Mouse (Mus musculus) heart, embryonic 15.5 days (tissue): Measurements from ENCODE around the gene Ptov1. TPM values are rescaled to one million over a fixed set of nuclear protein-coding genes. Genes with fewer than 3 reads are reported as not detected.

Source experiments
- ATAC-seq: fragments of 200-750 bp; cut with Nextera tagmentation; replicated peaks from 2 replicates; pipeline ENCODE4 v1.8.0; 2017; ENCODE audit warnings: low read depth, moderate TSS enrichment; ENCODE audit not compliant: insufficient number of reproducible peaks, insufficient read depth, low FRiP score
- H3K27ac ChIP-seq: fragments of 300-500 bp; sonication (generic); 2 replicates; pipeline ENCODE4 v1.5.1; 2015; ENCODE audit warnings: mild to moderate bottlenecking, inconsistent platforms
- H3K27me3 ChIP-seq: fragments of 300-500 bp; sonication (generic); 2 replicates; pipeline ENCODE4 v1.6.1; 2015; ENCODE audit warnings: inconsistent platforms
- H3K36me3 ChIP-seq: fragments of 300-500 bp; sonication (generic); 2 replicates; pipeline ENCODE4 v1.6.1; 2015; ENCODE audit warnings: mild to moderate bottlenecking, inconsistent platforms
- H3K4me1 ChIP-seq: fragments of 300-500 bp; sonication (generic); replicated peaks from 2 replicates; pipeline ENCODE4 v1.6.1; 2015; ENCODE audit warnings: inconsistent platforms
- H3K4me2 ChIP-seq: fragments of 300-500 bp; sonication (generic); 2 replicates; pipeline ENCODE4 v1.6.1; 2015; ENCODE audit warnings: inconsistent platforms, mild to moderate bottlenecking, moderate library complexity
- H3K4me3 ChIP-seq: fragments of 300-500 bp; sonication (generic); 2 replicates; pipeline ENCODE4 v1.5.1; 2015; ENCODE audit warnings: mild to moderate bottlenecking, inconsistent platforms
- H3K9ac ChIP-seq: fragments of 300-500 bp; sonication (generic); 2 replicates; pipeline ENCODE4 v1.6.1; 2015; ENCODE audit warnings: mild to moderate bottlenecking, inconsistent platforms
- H3K9me3 ChIP-seq: fragments of 300-500 bp; sonication (generic); replicated peaks from 2 replicates; pipeline ENCODE4 v1.6.1; 2016; ENCODE audit warnings: inconsistent platforms
- WGBS: fragments of 180-500 bp; shearing (Covaris S2); methylation state at CpG from one replicate; pipeline ENCODE4 v1.1.7; 2015; ENCODE audit warnings: mixed read lengths; 5-methylcytosine and 5-hydroxymethylcytosine counted together
- polyA plus RNA-seq: library from polyadenylated mRNA; unstranded; fragments of >200 nt; fragmentation: Nextera tagmentation; extraction: Ambion mirVana; gene quantifications from 2 replicates; pipeline ENCODE4 v1.2.1, GENCODE M21; 2015

Gene Ptov1
- polyA plus RNA-seq, 1 experiment from 2014 or later = 206 TPM

DNA sequence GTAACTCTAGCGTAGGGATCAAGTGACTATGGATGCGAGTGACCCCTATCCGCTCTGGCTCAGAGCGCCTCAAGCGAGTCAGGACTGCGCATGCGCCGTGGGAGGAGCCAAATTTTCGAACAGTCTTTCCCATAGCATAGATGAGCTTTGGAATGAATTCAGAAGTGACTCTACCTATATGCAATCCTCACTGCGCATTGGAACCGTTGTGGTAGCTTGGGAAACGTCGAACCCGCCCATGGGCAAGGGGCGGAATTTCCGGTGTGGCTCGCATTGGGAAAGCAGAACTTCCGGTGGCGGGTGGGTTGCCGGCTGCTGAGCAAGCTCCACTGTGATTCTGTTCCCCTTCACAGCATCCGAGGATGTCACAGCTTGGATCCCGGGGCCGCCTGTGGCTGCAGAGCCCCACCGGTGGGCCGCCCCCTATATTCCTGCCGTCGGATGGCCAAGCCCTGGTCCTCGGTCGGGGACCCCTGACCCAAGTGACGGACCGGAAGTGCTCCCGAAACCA lies 12.5 kb downstream of the Ptov1 start, which contains the start of gene Pnkp:
Gene Pnkp (plus strand): TSS at position 98 of the 511 bp plus-strand sequence.
- Histone ChIP-seq H3K36me3 (peaks cover 11% of the 10 kb centered on the region), H3K27ac (peak within 1 kb of the TSS; percentile 93), H3K4me3 (peak within 1 kb of the TSS; percentile 86), H3K4me1 (peaks cover 70% of the 10 kb centered on the region), H3K4me2 (peak within 1 kb of the TSS; percentile 95), H3K9ac (peak within 1 kb of the TSS; percentile 88), H3K9me3 (no peaks in the 10 kb centered on the region), H3K27me3 (no peaks in the 10 kb centered on the region)
- WGBS = 0% methylated on average over 32 of the region's 32 CpGs
- ATAC-seq = peak; percentile 8

- Histone ChIP-seq H3K36me3 (peaks cover 7% of the 10 kb centered on the region), H3K9me3 (no peaks in the 10 kb centered on the region), H3K4me3 (peak overlapping the region; percentile 86), H3K27me3 (no peaks in the 10 kb centered on the region), H3K9ac (peak overlapping the region; percentile 88; the same call in 1 of the 2 replicates), H3K4me2 (peak overlapping the region; percentile 95), H3K27ac (peak overlapping the region; percentile 93), H3K4me1 (peaks cover 71% of the 10 kb centered on the region)
- 54% methylated on average over 9 of the region's 9 CpGs for WGBS
- no peak for ATAC-seq
Measured at GRCm38 (mm10) chr7:44856265-44856916, 13.2 kb downstream of the Ptov1 start.

- WGBS = 38% methylated on average over 10 of the region's 10 CpGs
- no peak for ATAC-seq
- peaks cover 70% of the 10 kb centered on the region for H3K4me1 ChIP-seq
Measured at GRCm38 (mm10) chr7:44855036-44855435, 14.6 kb downstream of the Ptov1 start.

GRCm38 (mm10) chr7:44854356-44855031 lies 15.1 kb downstream of the Ptov1 start:
- Histone ChIP-seq H3K4me1 (peaks cover 67% of the 10 kb centered on the region), H3K4me3 (peak overlapping the region; percentile 67), H3K36me3 (peaks cover 7% of the 10 kb centered on the region), H3K27ac (peak overlapping the region; percentile 98), H3K9me3 (no peaks in the 10 kb centered on the region), H3K27me3 (no peaks in the 10 kb centered on the region), H3K4me2 (peak overlapping the region; percentile 87), H3K9ac (peak overlapping the region; percentile 68)
- 1% methylated on average over 45 of the region's 45 CpGs for WGBS
- ATAC-seq = peak; percentile 41

More at GRCm38 (mm10) chr7:44855036-44855435, 14.6 kb downstream of the Ptov1 start:
- Histone ChIP-seq H3K36me3 (peaks cover 7% of the 10 kb centered on the region), H3K9me3 (no peaks in the 10 kb centered on the region), H3K4me3 (peak overlapping the region; percentile 67), H3K4me2 (peak overlapping the region; percentile 87), H3K27ac (peak overlapping the region; percentile 98), H3K27me3 (no peaks in the 10 kb centered on the region), H3K9ac (peak overlapping the region; percentile 68)

- Histone ChIP-seq H3K27me3 (no peaks in the 10 kb centered on the region), H3K9ac (peak overlapping the region; percentile 68), H3K9me3 (no peaks in the 10 kb centered on the region), H3K36me3 (peaks cover 7% of the 10 kb centered on the region), H3K4me3 (peak overlapping the region; percentile 67), H3K27ac (peak overlapping the region; percentile 98), H3K4me2 (peak overlapping the region; percentile 87), H3K4me1 (peaks cover 67% of the 10 kb centered on the region)
- 25% methylated on average over 26 of the region's 26 CpGs for WGBS
- no peak for ATAC-seq
Measured at GRCm38 (mm10) chr7:44853596-44854355, 15.8 kb downstream of the Ptov1 start.

GRCm38 (mm10) chr7:44853065-44853464 lies 16.5 kb downstream of the Ptov1 start:
- no peak overlapping the region for H3K4me3 ChIP-seq
- no peak for ATAC-seq
- no peaks in the 10 kb centered on the region for H3K27me3 ChIP-seq
- no peak overlapping the region for H3K4me2 ChIP-seq
- H3K27ac ChIP-seq = no peak overlapping the region
- WGBS = 88% methylated on average over 2 of the region's 2 CpGs
- H3K9me3 ChIP-seq = no peaks in the 10 kb centered on the region
- peaks cover 7% of the 10 kb centered on the region for H3K36me3 ChIP-seq
- H3K9ac ChIP-seq = no peak overlapping the region
- H3K4me1 ChIP-seq = peaks cover 63% of the 10 kb centered on the region

DNA sequence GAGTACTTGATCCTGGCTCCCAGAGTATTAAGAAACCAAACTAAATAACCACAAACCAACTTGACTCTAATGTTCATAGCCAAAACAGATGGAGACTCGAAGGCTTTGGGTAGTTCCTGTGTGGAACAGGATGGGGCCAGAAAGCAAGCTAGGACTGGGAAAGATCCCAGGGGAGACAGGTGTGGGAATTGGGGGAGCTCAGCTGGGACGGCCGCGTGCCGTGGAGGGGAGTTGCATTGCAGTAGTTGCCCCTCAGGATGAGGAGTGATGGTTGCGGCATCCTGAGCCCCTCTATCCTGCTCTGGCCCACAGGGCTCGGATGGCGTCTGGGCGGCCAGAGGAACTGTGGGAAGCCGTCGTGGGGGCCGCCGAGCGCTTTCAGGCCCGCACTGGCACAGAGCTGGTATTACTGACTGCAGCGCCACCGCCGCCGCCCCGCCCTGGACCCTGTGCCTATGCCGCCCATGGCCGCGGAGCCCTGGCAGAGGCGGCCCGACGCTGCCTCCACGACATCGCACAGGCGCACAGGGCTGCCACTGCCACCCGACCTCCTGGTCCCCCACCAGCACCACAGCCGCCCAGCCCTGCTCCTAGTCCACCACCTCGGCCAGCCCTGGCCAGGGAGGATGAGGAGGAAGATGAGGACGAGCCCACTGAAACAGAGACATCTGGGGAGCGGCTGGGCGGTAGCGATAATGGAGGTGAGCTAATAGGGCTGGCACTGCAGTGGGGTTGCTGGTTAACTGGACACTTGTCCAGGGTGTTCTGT lies 17.1 kb downstream of the Ptov1 start:
- peaks cover 63% of the 10 kb centered on the region for H3K4me1 ChIP-seq
- WGBS = 86% methylated on average over 36 of the region's 36 CpGs

DNA sequence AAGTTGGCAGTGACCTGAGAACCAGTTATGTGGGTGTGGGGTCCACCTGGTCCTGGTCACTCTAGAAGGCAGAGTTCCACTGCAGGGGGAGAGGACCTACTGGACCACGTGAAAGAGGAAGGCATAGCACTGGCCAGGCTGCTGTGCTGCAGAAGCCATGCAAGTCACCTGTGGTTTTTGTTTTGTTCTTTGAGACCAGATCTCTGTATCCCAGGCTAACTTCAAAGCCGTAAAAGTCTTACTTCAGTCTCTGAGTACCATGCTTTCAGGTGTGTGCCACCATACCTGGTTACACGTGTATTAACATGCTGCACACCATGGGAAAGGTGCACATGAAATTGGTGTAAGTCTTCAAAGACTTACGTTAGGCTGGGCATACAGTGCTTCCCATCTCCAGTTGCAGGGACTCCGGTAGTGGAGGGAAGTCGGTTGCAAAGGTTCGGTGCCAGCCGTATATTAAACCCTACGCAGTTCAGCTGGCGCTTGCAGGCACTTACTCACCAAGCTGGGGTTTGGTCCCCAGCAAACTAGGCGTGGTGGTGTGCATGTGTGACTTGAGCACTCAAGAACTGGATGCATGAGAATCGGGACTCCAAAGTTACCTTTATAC lies 17.9 kb downstream of the Ptov1 start:
- Histone ChIP-seq H3K4me3 (no peak overlapping the region), H3K4me1 (peaks cover 64% of the 10 kb centered on the region), H3K4me2 (0 out of 2 replicates have a peak overlapping the region, but pooled peaks have one; percentile 76), H3K27ac (no peak overlapping the region), H3K9ac (no peak overlapping the region), H3K27me3 (no peaks in the 10 kb centered on the region), H3K9me3 (no peaks in the 10 kb centered on the region), H3K36me3 (peaks cover 9% of the 10 kb centered on the region)
- WGBS = 91% methylated on average over 12 of the region's 12 CpGs
- no peak for ATAC-seq

More for the DNA sequence above, 17.1 kb downstream of the Ptov1 start:
- H3K9me3 ChIP-seq = no peaks in the 10 kb centered on the region
- ATAC-seq = no peak
- no peak overlapping the region for H3K4me2 ChIP-seq
- H3K9ac ChIP-seq = no peak overlapping the region
- H3K27ac ChIP-seq = no peak overlapping the region
- H3K36me3 ChIP-seq = peaks cover 7% of the 10 kb centered on the region
- no peak overlapping the region for H3K4me3 ChIP-seq
- H3K27me3 ChIP-seq = no peaks in the 10 kb centered on the region

GRCm38 (mm10) chr7:44850789-44851624 lies 18.6 kb downstream of the Ptov1 start:
- Histone ChIP-seq H3K4me2 (peak overlapping the region; percentile 76), H3K27ac (peak overlapping the region; percentile 97), H3K4me3 (peak overlapping the region; percentile 87), H3K4me1 (peaks cover 59% of the 10 kb centered on the region), H3K9ac (peak overlapping the region; percentile 78), H3K36me3 (peaks cover 16% of the 10 kb centered on the region), H3K27me3 (no peaks in the 10 kb centered on the region), H3K9me3 (no peaks in the 10 kb centered on the region)
- ATAC-seq = no peak
- WGBS = 71% methylated on average over 8 of the region's 8 CpGs
